Mouse (Mus musculus) cerebellum, adult 2 months (tissue): ENCODE data around the gene Sytl3.

Source experiments
- CTCF ChIP-seq: fragments of 200-500 bp; IDR thresholded peaks from 2 replicates; pipeline ENCODE4 v1.5.1; 2011; ENCODE audit warnings: low read depth, mild to moderate bottlenecking, control low read depth, low read length, moderate library complexity, borderline replicate concordance; ENCODE audit not compliant: insufficient read depth
- POLR2A ChIP-seq: fragments of 200-500 bp; IDR thresholded peaks from 2 replicates; pipeline ENCODE4 v1.6.1; 2011; ENCODE audit warnings: low read length, control low read depth, borderline replicate concordance; ENCODE audit not compliant: insufficient read depth

DNA sequence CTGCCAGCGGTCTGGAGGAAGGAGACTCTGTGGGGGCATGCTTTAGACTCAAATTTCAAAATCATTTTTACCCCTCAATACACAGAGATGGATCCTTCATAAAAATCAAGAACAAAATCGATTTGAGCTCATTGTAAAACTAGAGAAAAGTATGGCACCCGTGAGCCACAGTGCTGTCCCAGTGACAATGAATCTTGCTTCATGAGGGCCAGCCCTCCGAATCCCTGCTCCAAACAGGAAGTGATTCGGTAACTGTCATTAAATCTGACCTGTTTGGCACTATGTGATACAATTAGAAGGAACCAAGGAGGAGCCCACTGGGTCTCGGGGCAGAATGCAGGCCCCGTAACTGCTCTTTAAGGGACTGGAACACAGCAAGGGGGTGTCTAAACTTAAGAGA is 79.9 kb downstream of the Sytl3 start:
- no peak for TF ChIP-seq CTCF
- TF ChIP-seq POLR2A = no peak
